Mouse (Mus musculus) neural tube, embryonic 11.5 days (tissue): ENCODE measurements around the gene Gm42742. TPM values are rescaled to one million over a fixed set of nuclear protein-coding genes. Genes with fewer than 3 reads are reported as not detected.

ENCODE experiments used
- ATAC-seq: fragments of 200-750 bp; cut with Nextera tagmentation; 2 replicates; pipeline ENCODE4 v1.8.0; 2017; ENCODE audit warnings: moderate number of reproducible peaks, mild to moderate bottlenecking, moderate TSS enrichment, moderate library complexity; ENCODE audit not compliant: insufficient read depth, low FRiP score, low TSS enrichment
- DNase-seq: peaks from one replicate; pipeline ENCODE4 v3.0.0-alpha.2; 2015; ENCODE audit warnings: low spot score
- H3K27ac ChIP-seq: fragments of 300-500 bp; sonication (generic); 2 replicates; pipeline ENCODE4 v1.5.1; 2014; ENCODE audit warnings: low read depth, mild to moderate bottlenecking, low read length
- H3K27me3 ChIP-seq: fragments of 300-500 bp; sonication (generic); 2 replicates; pipeline ENCODE4 v1.6.1; 2014; ENCODE audit warnings: mild to moderate bottlenecking, low read length, mixed read lengths; ENCODE audit not compliant: control insufficient read depth, insufficient read depth
- H3K36me3 ChIP-seq: fragments of 300-500 bp; sonication (generic); 2 replicates; pipeline ENCODE4 v1.6.1; 2014; ENCODE audit warnings: mild to moderate bottlenecking, low read length, moderate library complexity, mixed read lengths; ENCODE audit not compliant: control insufficient read depth, insufficient read depth
- H3K4me1 ChIP-seq: fragments of 300-500 bp; sonication (generic); 2 replicates; pipeline ENCODE4 v1.6.1; 2014; ENCODE audit warnings: low read length, mixed read lengths; ENCODE audit not compliant: control insufficient read depth, insufficient read depth
- H3K4me2 ChIP-seq: fragments of 300-500 bp; sonication (generic); 2 replicates; pipeline ENCODE4 v1.6.1; 2014; ENCODE audit warnings: low read depth, mild to moderate bottlenecking, moderate library complexity
- H3K4me3 ChIP-seq: fragments of 300-500 bp; sonication (generic); 2 replicates; pipeline ENCODE4 v1.5.1; 2014; ENCODE audit warnings: low read depth, low read length
- H3K9ac ChIP-seq: fragments of 300-500 bp; sonication (generic); 2 replicates; pipeline ENCODE4 v1.6.1; 2014; ENCODE audit warnings: mild to moderate bottlenecking, low read length
- H3K9me3 ChIP-seq: fragments of 300-500 bp; sonication (generic); 2 replicates; pipeline ENCODE4 v1.6.1; 2016; ENCODE audit warnings: low read length; ENCODE audit not compliant: control insufficient read depth
- WGBS: fragments of 180-500 bp; shearing (Covaris S2); extraction: QIAGEN DNeasy Blood & Tissue Kit; methylation state at CpG from one replicate; pipeline ENCODE4 v1.1.7; 2014; 5-methylcytosine and 5-hydroxymethylcytosine counted together
- polyA plus RNA-seq: library from polyadenylated mRNA; unstranded; fragments of >200 nt; fragmentation: Nextera tagmentation; extraction: Ambion mirVana; gene quantifications from 2 replicates; pipeline ENCODE4 v1.2.1, GENCODE M21; 2014

Gene Gm42742
- polyA plus RNA-seq, 1 experiment from 2014 or later: 14.3 TPM

DNA sequence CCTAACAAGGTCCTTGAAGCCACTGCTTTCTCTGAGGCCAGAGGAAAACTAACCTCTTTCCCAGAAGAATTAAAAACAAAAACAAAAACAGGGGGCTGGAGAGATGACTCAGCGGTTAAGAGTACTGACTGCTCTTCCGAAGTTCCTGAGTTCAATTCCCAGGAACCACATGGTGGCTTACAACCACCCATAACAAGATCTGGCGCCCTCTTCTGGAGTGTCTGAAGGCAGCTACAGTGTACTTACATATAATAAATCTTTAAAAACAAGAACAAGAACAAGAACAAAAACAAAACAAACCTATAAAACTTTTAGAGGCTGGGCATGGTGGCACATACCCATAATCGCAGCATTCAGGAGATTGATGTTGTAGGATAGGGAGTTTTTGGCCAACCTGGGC lies 24.4 kb downstream of the Gm42742 start:
- no peaks in the 10 kb centered on the region for H3K4me1 ChIP-seq
- no peaks in the 10 kb centered on the region for H3K27me3 ChIP-seq
- H3K27ac ChIP-seq: no peak overlapping the region
- DNase-seq (no peak), ATAC-seq (no peak)
- no peak overlapping the region for H3K4me2 ChIP-seq
- 86% methylated on average over 4 of the region's 4 CpGs for WGBS
- no peak overlapping the region for H3K4me3 ChIP-seq
- H3K36me3 ChIP-seq: no peaks in the 10 kb centered on the region
- H3K9me3 ChIP-seq: no peaks in the 10 kb centered on the region
- no peak overlapping the region for H3K9ac ChIP-seq

DNA sequence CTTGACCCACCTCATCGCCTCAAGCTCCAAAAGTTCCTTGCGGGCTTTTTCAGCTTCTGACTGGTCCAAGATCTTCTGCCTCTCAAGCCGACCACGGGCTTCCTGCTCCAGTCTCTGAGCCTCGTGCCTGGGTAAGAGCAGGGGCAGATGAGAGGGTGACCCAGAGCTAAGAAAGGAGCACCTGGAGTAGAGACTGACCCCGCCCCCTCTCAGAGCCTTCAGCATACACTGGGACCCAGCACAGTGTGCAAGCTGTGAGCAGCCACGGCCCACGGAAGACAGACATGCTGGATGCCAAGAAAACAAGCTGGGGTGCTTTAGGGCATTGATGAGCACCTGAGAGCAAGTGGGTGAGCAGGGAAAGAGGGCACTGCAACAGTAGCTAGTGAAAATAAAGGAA lies 32.1 kb downstream of the Gm42742 start:
- Histone ChIP-seq H3K9me3 (no peaks in the 10 kb centered on the region), H3K36me3 (no peaks in the 10 kb centered on the region), H3K4me3 (no peak overlapping the region), H3K4me1 (no peaks in the 10 kb centered on the region), H3K9ac (no peak overlapping the region), H3K27ac (no peak overlapping the region), H3K4me2 (no peak overlapping the region), H3K27me3 (no peaks in the 10 kb centered on the region)
- no peak for DNase-seq
- no peak for ATAC-seq
- WGBS: 69% methylated on average over 8 of the region's 8 CpGs

DNA sequence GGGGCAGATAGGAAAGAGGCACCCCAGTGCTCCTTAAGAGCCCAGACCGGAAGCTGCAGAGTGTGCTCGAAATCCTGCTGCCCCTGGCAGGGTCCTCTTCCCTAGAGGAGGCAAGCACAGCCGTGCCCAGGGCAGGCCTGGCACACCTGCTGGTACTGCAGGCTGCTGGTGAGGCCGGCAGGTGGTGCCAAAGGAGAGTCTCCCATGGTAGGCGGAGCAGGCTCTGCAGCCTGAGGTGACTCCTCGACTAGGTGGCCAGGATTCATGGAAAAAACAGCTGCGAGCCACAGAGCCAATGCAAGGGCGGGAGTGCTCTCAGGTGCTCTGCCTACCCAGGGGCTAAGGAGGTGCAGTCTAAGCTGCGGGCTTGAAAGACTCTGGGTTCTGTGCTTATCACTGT lies 34.6 kb downstream of the Gm42742 start:
- Histone ChIP-seq H3K4me3 (no peak overlapping the region), H3K4me2 (no peak overlapping the region), H3K9me3 (no peaks in the 10 kb centered on the region), H3K9ac (no peak overlapping the region), H3K4me1 (no peaks in the 10 kb centered on the region), H3K36me3 (no peaks in the 10 kb centered on the region), H3K27ac (no peak overlapping the region), H3K27me3 (no peaks in the 10 kb centered on the region)
- ATAC-seq (no peak), DNase-seq (no peak)
- 44% methylated on average over 9 of the region's 9 CpGs for WGBS

DNA sequence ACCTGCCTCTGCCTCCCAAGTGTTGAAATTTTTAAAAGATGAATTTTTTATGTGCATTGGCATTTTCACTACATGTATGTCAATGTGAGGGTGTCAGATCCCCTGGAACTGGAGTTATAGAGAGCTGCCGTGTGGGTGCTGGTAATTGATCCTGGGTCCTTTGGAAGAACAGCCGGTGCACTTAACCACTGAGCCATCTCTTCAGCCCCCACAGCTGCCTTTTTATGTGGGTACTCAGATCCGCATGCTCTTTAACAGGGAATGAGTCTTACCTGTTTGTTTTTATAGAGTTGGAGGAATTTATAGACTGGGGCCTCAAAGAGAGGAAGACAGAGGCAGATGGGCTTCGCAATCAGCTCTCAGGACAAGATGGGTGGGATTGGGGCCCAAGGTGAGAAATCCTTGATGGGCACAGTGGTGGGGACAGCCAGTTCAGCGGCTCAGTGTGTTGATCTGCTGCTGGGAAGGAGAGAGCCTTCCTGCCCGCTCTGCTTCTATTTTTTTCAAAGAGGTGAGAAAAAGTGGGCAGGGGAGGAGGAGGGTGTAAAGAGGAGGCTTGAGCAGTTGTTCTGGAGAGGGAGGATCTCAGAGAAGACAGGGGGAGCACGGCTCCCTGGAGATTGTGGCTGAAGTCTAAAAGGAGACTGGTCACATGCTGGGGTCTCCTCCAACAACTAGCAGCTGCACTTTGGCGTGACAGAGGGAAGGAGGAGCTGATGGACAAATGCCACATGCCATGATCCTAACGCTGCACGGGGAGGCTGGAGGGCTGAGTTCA lies 36.0 kb downstream of the Gm42742 start:
- Histone ChIP-seq H3K36me3 (0 out of 2 replicates have a peak, but pooled peaks cover under 1% of the 10 kb centered on the region), H3K4me3 (no peak overlapping the region), H3K4me1 (no peaks in the 10 kb centered on the region), H3K27ac (no peak overlapping the region), H3K4me2 (no peak overlapping the region), H3K9ac (no peak overlapping the region), H3K9me3 (no peaks in the 10 kb centered on the region), H3K27me3 (no peaks in the 10 kb centered on the region)
- 45% methylated on average over 10 of the region's 10 CpGs for WGBS
- no peak for ATAC-seq
- no peak for DNase-seq

DNA sequence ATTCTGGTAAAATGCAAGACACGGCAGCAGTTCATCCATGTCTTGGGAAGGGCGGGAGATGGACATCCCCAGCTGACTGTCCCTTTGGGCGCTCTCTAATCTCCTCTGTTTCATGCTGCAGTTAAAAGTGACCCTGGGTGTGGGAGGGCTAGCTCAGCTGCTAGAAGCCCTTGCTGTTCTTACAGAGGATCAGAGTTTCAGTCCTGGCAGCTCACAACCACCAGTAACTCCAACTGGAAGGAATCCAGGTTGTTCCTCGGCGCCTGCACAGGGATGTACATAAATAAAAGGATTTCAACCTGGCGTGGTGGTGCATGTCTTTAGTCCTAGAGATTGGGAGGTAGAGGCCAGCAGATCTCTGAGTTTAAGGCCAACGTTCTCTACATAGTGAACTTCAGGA lies 37.8 kb downstream of the Gm42742 start:
- H3K4me3 ChIP-seq: no peak overlapping the region
- no peaks in the 10 kb centered on the region for H3K9me3 ChIP-seq
- no peak overlapping the region for H3K9ac ChIP-seq
- no peak for ATAC-seq
- H3K36me3 ChIP-seq: 0 out of 2 replicates have a peak, but pooled peaks cover 6% of the 10 kb centered on the region
- no peak overlapping the region for H3K27ac ChIP-seq
- no peaks in the 10 kb centered on the region for H3K27me3 ChIP-seq
- H3K4me1 ChIP-seq: no peaks in the 10 kb centered on the region
- no peak for DNase-seq
- WGBS: 87% methylated on average over 7 of the region's 7 CpGs
- H3K4me2 ChIP-seq: no peak overlapping the region

DNA sequence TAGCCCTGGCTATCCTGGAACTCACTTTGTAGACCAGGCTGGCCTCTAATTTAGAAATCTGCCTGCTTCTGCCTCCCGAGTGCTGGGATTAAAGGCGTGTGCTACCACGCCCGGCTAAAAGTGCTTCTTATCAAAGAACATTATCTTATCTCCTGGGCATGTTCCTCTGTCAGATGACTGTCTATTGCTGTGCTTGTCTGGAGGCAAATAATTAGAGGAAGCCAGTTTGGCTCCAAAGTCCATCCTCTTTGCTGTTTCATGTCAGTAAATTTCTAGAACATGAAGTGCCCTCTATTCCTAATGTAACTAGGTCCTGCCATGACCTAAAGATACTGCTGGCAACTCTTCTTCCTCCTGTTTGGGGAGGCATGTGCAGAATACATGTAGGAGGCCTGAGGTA lies 38.8 kb downstream of the Gm42742 start:
- no peak for ATAC-seq
- Histone ChIP-seq H3K36me3 (0 out of 2 replicates have a peak, but pooled peaks cover 6% of the 10 kb centered on the region), H3K4me1 (peaks cover 3% of the 10 kb centered on the region; the same call in 1 of the 2 replicates), H3K27me3 (no peaks in the 10 kb centered on the region), H3K9me3 (no peaks in the 10 kb centered on the region), H3K27ac (no peak overlapping the region), H3K4me3 (no peak overlapping the region), H3K9ac (no peak overlapping the region), H3K4me2 (no peak overlapping the region)
- WGBS: 94% methylated on average over 4 of the region's 4 CpGs
- no peak for DNase-seq

DNA sequence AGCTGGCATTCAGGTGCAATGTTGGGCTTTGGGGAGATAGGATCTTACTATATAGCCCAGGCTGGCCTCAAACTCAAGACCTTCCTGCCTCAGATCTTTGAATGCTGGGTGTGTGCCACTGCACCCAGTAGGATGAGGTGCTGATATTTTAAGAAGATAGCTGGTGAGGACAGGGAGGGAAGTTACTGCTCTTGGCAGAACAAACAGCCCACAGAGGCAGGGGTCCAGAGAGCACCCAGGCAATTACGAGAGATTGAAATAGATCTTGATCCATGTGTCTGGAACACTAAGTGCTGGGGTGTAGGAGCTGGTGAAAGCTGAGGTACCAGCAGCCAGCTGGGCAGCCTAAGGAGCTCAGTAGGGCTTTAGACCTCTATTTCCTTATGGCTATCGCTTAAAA lies 39.3 kb downstream of the Gm42742 start:
- no peaks in the 10 kb centered on the region for H3K9me3 ChIP-seq
- H3K4me1 ChIP-seq: peaks cover 6% of the 10 kb centered on the region; the same call in 1 of the 2 replicates
- H3K27ac ChIP-seq: no peak overlapping the region
- no peak overlapping the region for H3K4me2 ChIP-seq
- WGBS: 91% methylated on average over 2 of the region's 2 CpGs
- 0 out of 2 replicates have a peak, but pooled peaks cover 6% of the 10 kb centered on the region for H3K36me3 ChIP-seq
- no peak overlapping the region for H3K4me3 ChIP-seq
- ATAC-seq (no peak), DNase-seq (no peak)
- no peak overlapping the region for H3K9ac ChIP-seq
- H3K27me3 ChIP-seq: no peaks in the 10 kb centered on the region

DNA sequence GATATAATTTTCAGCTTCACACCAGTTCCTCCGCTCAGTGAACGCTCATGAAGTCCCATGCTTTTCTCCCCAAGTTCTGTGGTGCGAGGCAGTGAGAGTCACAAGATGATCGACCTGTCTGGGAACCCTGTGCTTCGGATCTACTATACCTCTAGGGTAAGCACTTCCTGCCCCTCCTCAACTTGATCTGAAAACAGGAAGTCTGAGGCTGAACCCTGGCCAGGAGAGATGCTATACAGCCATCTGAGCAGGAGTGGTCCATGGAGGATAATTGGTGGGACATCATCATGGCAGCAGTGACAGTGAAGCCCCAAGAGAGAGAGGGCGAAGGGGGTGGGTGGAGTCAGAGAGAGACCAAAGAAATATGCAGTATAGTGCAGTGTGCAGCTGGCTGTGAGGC lies 42.1 kb downstream of the Gm42742 start:
- Histone ChIP-seq H3K4me3 (no peak overlapping the region), H3K27ac (no peak overlapping the region), H3K27me3 (no peaks in the 10 kb centered on the region), H3K4me2 (no peak overlapping the region), H3K36me3 (0 out of 2 replicates have a peak, but pooled peaks cover 6% of the 10 kb centered on the region), H3K4me1 (peaks cover 6% of the 10 kb centered on the region; the same call in 1 of the 2 replicates), H3K9me3 (no peaks in the 10 kb centered on the region), H3K9ac (no peak overlapping the region)
- DNase-seq (no peak), ATAC-seq (no peak)
- 91% methylated on average over 6 of the region's 6 CpGs for WGBS

DNA sequence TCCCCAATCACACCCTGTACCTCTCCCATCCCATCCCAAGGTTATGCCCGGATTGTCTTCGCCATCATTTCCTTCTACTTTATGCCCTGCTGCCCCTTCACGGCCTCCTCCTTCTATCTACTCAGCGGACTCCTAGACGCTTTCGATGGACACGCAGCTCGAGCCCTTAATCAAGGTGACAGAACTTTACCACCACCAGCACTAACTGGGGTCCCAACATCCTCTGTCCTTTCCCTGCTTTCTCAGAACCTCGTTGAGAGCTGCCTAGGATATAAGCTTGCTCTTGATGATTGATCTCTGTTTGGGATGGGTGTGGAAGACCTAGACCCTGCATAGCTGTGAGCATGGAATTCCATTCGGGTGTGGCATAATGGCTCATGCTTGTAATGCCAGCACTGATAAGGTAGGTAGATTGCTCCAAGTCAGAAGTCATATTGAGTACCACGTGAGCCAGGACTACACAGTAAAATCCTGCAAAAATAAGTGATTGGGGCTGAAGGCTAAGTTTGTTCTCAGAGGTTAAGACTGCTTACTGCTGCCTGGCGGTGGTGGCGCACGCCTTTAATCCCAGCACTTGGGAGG lies 43.9 kb downstream of the Gm42742 start:
- Histone ChIP-seq H3K4me3 (peak overlapping the region; percentile 94), H3K4me1 (peaks cover 6% of the 10 kb centered on the region; the same call in 1 of the 2 replicates), H3K27ac (no peak overlapping the region), H3K27me3 (no peaks in the 10 kb centered on the region), H3K36me3 (0 out of 2 replicates have a peak, but pooled peaks cover 6% of the 10 kb centered on the region), H3K4me2 (peak overlapping the region; percentile 89), H3K9ac (peak overlapping the region; percentile 96), H3K9me3 (no peaks in the 10 kb centered on the region)
- ATAC-seq (no peak), DNase-seq (no peak)
- WGBS: 29% methylated on average over 14 of the region's 14 CpGs
